Mouse (Mus musculus): ENCODE data around the gene Rbm14. TPM values are rescaled to one million over a fixed set of nuclear protein-coding genes. Genes with fewer than 3 reads are reported as not detected.
"Not testable (repeated sequence)": the region's sequence is repeated elsewhere in the genome, so short reads cannot be mapped to it uniquely, and the experiment has no call there.

The Rbm14 gene
- polyA plus RNA-seq, 1 experiment = 28.7 TPM

DNA sequence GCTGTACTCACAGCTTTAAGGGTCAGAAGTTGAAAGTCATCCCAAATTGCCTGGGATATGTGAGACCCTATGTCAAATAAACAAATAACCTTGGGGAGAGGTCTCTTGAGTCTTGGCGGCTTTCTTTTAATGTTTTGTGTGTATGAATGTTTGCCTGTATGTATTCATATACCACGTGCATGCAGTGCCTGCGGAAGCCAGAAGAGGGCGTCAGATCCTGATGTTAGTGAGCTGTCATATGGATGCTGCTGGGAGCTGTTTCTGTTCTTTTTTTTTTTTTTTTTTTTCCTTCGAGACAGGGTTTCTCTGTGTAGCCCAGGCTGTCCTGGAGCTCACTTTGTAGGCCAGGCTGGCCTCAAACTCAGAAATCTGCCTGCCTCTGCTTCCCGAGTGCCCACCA, 1.6 kb upstream of the Rbm14 start:
- no peaks in the 10 kb centered on the region for H3K27me3 ChIP-seq (replicated peaks; ENCODE audit: control insufficient read depth, insufficient read depth, low read length)
- 86% methylated on average over 5 of the region's 6 CpGs for WGBS
- H3K27ac ChIP-seq (ENCODE audit: insufficient read depth, low read depth, low read length) = no peak overlapping the region
- peaks cover 16% of the 10 kb centered on the region for H3K4me1 ChIP-seq (ENCODE audit: control insufficient read depth, insufficient read depth, low read length)
- TF ChIP-seq POLR2A (IDR thresholded peaks at IDR 0.05; ENCODE audit: low read depth, low read length) (no peak), CTCF (conservative IDR thresholded peaks at IDR 0.05; ENCODE audit: insufficient read depth, insufficient read length, low read depth, low read length) (peak; percentile 49)
- DNase-seq = peak; percentile 34
- H3K4me3 ChIP-seq (ENCODE audit: insufficient read depth, low read depth, low read length) = no peak overlapping the region
- H3K36me3 ChIP-seq (ENCODE audit: control insufficient read depth, insufficient read depth, low read length) = no peaks in the 10 kb centered on the region

DNA sequence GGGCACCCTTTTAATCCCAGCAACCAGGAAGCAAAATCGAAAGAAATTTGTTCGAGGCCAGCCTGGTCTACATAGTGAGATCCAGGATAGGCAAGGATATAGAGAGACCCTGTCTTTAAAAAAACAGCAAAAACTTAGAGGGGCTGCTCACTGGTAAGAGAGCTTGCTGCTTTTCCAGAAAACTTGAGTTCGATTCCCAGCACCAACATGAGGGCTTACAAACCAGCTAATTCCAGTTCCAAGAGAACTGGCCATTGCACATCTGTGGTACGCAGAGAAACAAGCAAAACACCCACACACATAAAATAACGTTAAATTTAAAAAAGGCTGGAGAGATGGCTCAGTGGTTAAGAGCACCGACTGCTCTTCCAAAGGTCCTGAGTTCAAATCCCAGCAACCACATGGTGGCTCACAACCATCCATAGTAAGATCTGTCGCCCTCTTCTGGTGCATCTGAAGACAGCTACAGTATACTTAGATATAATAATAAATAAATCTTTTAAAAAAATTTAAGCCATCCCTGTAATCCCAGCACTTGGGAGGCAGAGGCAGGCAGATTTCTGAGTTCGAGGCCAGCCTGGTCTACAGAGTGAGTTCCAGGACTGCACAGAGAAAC, 1.0 kb upstream of the Rbm14 start:
- H3K27ac ChIP-seq (ENCODE audit: insufficient read depth, low read depth, low read length); H3K36me3 ChIP-seq (ENCODE audit: control insufficient read depth, insufficient read depth, low read length); H3K27me3 ChIP-seq (replicated peaks; ENCODE audit: control insufficient read depth, insufficient read depth, low read length); DNase-seq; H3K4me3 ChIP-seq (ENCODE audit: insufficient read depth, low read depth, low read length): not testable (repeated sequence)
- peaks cover 14% of the 10 kb centered on the region for H3K4me1 ChIP-seq (ENCODE audit: control insufficient read depth, insufficient read depth, low read length)
- WGBS = 74% methylated on average over 8 of the region's 8 CpGs

DNA sequence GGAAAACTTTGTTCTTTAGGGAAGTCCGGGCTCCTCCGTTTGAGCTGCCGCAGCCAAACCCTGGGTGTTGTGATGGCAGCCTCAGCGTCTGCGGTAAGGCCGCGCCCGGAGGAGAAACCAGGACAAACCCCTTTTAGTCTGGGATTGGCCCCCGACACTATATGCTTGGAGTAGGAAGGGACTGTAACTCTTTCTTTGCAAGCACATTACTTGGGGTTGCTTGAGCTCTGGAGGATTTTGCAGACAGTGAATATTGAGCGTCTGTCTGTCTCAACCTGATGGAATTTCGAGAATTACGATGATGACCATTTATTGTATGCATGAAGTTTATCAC, 442 bp upstream of the Rbm14 start:
- WGBS = 2% methylated on average over 12 of the region's 12 CpGs
- H3K4me3 ChIP-seq (ENCODE audit: insufficient read depth, low read depth, low read length) = peak overlapping the region; percentile 75

GRCm38 (mm10) chr19:4810746-4811062, 730 bp downstream of the Rbm14 start:
- Histone ChIP-seq H3K27me3 (replicated peaks; ENCODE audit: control insufficient read depth, insufficient read depth, low read length) (no peaks in the 10 kb centered on the region), H3K4me3 (ENCODE audit: insufficient read depth, low read depth, low read length) (peak overlapping the region; percentile 70), H3K4me1 (ENCODE audit: control insufficient read depth, insufficient read depth, low read length) (peaks cover 11% of the 10 kb centered on the region; the same call in 1 of the 2 replicates), H3K27ac (ENCODE audit: insufficient read depth, low read depth, low read length) (peak overlapping the region; percentile 91), H3K36me3 (ENCODE audit: control insufficient read depth, insufficient read depth, low read length) (no peaks in the 10 kb centered on the region)
- TF ChIP-seq POLR2A (IDR thresholded peaks at IDR 0.05; ENCODE audit: low read depth, low read length) (no peak), CTCF (conservative IDR thresholded peaks at IDR 0.05; ENCODE audit: insufficient read depth, insufficient read length, low read depth, low read length) (no peak)
- WGBS = under 1% methylated on average over 17 of the region's 17 CpGs
- DNase-seq = no peak

More for the DNA sequence above, 442 bp upstream of the Rbm14 start:
- Histone ChIP-seq H3K36me3 (ENCODE audit: control insufficient read depth, insufficient read depth, low read length) (no peaks in the 10 kb centered on the region), H3K4me1 (ENCODE audit: control insufficient read depth, insufficient read depth, low read length) (peaks cover 11% of the 10 kb centered on the region; the same call in 1 of the 2 replicates), H3K27me3 (replicated peaks; ENCODE audit: control insufficient read depth, insufficient read depth, low read length) (no peaks in the 10 kb centered on the region), H3K27ac (ENCODE audit: insufficient read depth, low read depth, low read length) (peak overlapping the region; percentile 85)
- no peak for DNase-seq
- TF ChIP-seq POLR2A (IDR thresholded peaks at IDR 0.05; ENCODE audit: low read depth, low read length) = no peak
- no peak for TF ChIP-seq CTCF (conservative IDR thresholded peaks at IDR 0.05; ENCODE audit: insufficient read depth, insufficient read length, low read depth, low read length)

DNA sequence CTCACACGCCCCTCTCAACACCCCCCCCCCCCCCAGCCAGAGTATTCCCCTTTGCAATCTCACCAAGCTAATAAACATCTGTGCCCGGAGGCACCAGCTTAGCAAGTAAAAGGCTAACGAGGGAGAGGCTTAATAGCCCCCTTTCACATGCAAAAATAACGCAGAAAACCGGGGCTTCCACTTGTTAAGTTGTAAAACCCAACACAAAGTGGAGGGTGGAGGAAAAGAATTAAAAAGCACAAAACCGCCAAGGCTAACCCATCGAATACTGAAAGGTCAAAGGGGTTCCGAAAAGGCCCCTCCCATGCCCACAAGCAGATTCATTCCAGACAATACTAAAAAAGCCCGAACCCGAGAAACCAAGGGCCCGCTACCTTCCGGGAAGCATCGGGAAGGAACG, 1.1 kb downstream of the Rbm14 start:
- DNase-seq = no peak
- Histone ChIP-seq H3K4me1 (ENCODE audit: control insufficient read depth, insufficient read depth, low read length) (peaks cover 11% of the 10 kb centered on the region; the same call in 1 of the 2 replicates), H3K27me3 (replicated peaks; ENCODE audit: control insufficient read depth, insufficient read depth, low read length) (no peaks in the 10 kb centered on the region), H3K27ac (ENCODE audit: insufficient read depth, low read depth, low read length) (peak overlapping the region; percentile 19; the same call in 1 of the 2 replicates), H3K4me3 (ENCODE audit: insufficient read depth, low read depth, low read length) (peak overlapping the region; percentile 70), H3K36me3 (ENCODE audit: control insufficient read depth, insufficient read depth, low read length) (no peaks in the 10 kb centered on the region)
- WGBS = under 1% methylated on average over 14 of the region's 14 CpGs
- TF ChIP-seq POLR2A (IDR thresholded peaks at IDR 0.05; ENCODE audit: low read depth, low read length) (no peak), CTCF (conservative IDR thresholded peaks at IDR 0.05; ENCODE audit: insufficient read depth, insufficient read length, low read depth, low read length) (no peak)

- 81% methylated on average over 10 of the region's 10 CpGs for WGBS
- no peak for DNase-seq
- Histone ChIP-seq H3K36me3 (ENCODE audit: control insufficient read depth, insufficient read depth, low read length) (no peaks in the 10 kb centered on the region; the same call in 1 of the 2 replicates), H3K27me3 (replicated peaks; ENCODE audit: control insufficient read depth, insufficient read depth, low read length) (no peaks in the 10 kb centered on the region), H3K4me1 (ENCODE audit: control insufficient read depth, insufficient read depth, low read length) (no peaks in the 10 kb centered on the region; the same call in 1 of the 2 replicates), H3K4me3 (ENCODE audit: insufficient read depth, low read depth, low read length) (no peak overlapping the region), H3K27ac (ENCODE audit: insufficient read depth, low read depth, low read length) (no peak overlapping the region)
- TF ChIP-seq POLR2A (IDR thresholded peaks at IDR 0.05; ENCODE audit: low read depth, low read length) (no peak), CTCF (conservative IDR thresholded peaks at IDR 0.05; ENCODE audit: insufficient read depth, insufficient read length, low read depth, low read length) (no peak)
Measured at GRCm38 (mm10) chr19:4803283-4803682, 8.2 kb downstream of the Rbm14 start.

DNA sequence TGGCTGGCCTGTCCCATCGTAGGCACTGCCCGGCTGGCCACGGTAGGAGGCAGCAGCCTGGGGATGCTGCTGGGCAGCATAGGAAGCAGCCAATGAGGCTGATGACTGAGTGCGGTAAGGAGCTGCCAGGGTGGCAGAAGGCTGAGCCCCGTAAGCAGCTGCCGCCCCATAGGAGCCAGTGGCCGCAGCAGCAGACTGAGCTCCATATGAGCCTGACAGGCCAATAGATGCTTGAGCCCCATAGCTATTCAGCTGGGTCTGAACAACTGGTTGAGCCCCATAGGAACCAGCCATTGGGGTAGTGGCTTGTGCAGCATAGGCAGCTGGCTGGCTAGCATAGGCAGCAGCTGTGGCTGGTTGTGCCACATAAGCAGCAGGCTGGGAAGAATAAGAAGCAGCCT, 8.7 kb downstream of the Rbm14 start:
- no peaks in the 10 kb centered on the region; the same call in 1 of the 2 replicates for H3K36me3 ChIP-seq (ENCODE audit: control insufficient read depth, insufficient read depth, low read length)
- WGBS = 92% methylated on average over 7 of the region's 7 CpGs

More for the DNA sequence above, 8.7 kb downstream of the Rbm14 start:
- DNase-seq = no peak
- Histone ChIP-seq H3K27me3 (replicated peaks; ENCODE audit: control insufficient read depth, insufficient read depth, low read length) (no peaks in the 10 kb centered on the region), H3K4me3 (ENCODE audit: insufficient read depth, low read depth, low read length) (no peak overlapping the region), H3K4me1 (ENCODE audit: control insufficient read depth, insufficient read depth, low read length) (no peaks in the 10 kb centered on the region; the same call in 1 of the 2 replicates), H3K27ac (ENCODE audit: insufficient read depth, low read depth, low read length) (no peak overlapping the region)
- TF ChIP-seq CTCF (conservative IDR thresholded peaks at IDR 0.05; ENCODE audit: insufficient read depth, insufficient read length, low read depth, low read length) = no peak
- no peak for TF ChIP-seq POLR2A (IDR thresholded peaks at IDR 0.05; ENCODE audit: low read depth, low read length)

All from kidney, adult 2 months (tissue).